Mouse (Mus musculus) embryo, embryonic 10.5 days (tissue): ENCODE measurements around the gene Gm21663.
"Not testable (repeated sequence)": the region's sequence is repeated elsewhere in the genome, so short reads cannot be mapped to it uniquely, and the experiment has no call there.

Source experiments
- DNase-seq: peaks from one replicate; pipeline ENCODE4 v3.0.0-alpha.2; 2015; ENCODE audit warnings: low spot score

Gm21663 gene

DNA sequence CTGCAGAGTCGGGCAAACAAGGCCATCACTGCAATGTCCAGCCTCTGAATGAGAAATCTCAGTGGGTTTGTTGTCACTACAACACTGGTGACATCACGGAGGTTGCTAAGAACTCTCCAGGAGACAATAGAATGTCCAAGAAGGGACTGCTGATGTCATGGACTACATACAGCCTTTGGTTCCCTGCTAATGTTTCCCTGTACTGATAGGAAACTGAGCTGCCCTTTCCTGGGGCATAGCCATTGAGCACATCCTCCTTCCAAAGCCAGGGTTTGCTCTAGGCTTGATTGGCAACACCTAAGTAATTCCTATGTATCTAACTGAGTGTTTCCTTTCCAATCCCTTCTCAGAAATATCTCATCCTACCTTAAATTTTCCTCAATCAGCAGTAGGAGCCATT is at the start of gene Gm21663:
Gm21663 (minus strand) TSS at position 101 of the 400 bp plus-strand sequence.
- DNase-seq: not testable (repeated sequence)

DNA sequence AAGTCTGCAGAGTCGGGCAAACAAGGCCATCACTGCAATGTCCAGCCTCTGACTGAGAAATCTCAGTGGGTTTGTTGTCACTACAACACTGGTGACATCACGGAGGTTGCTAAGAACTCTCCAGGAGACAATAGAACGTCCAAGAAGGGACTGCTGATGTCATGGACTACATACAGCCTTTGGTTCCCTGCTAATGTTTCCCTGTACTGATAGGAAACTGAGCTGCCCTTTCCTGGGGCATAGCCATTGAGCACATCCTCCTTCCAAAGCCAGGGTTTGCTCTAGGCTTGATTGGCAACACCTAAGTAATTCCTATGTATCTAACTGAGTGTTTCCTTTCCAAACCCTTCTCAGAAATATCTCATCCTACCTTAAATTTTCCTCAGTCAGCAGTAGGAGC is 46.4 kb upstream of the Gm21663 start, which contains the start of gene Gm21698:
Gm21698 (minus strand) TSS at position 101 of the 400 bp plus-strand sequence.
- not testable (repeated sequence) for DNase-seq

- not testable (repeated sequence) for DNase-seq
Observed at GRCm38 (mm10) chr5:25972563-25972962, 30.4 kb upstream of the Gm21663 start, which contains the start of gene Gm21680. Gene Gm21680, minus strand, starts transcription at chr5:25972663.

DNA sequence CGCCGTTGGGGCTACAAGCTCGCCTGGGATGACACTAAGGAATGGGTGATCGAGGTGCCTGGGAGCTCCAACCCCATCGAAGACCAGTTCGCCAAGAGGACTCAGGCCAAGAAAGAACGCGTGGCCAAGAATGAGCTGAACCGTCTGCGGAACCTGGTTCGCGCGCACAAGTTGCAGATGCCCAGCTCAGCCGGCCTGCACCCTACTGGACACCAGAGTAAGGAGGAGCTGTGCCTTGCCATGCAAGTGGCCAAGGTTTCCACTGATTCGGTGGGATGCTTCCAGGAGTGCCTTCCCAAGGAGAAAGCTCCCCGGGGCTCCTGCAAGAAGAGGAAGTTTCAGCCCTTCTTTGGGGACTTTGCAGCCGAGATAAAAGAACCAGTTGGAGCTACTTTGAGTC is 14.9 kb upstream of the Gm21663 start:
- DNase-seq: not testable (repeated sequence)

GRCm38 (mm10) chr5:25956611-25957010 is 14.4 kb upstream of the Gm21663 start:
- DNase-seq: not testable (repeated sequence)

DNA sequence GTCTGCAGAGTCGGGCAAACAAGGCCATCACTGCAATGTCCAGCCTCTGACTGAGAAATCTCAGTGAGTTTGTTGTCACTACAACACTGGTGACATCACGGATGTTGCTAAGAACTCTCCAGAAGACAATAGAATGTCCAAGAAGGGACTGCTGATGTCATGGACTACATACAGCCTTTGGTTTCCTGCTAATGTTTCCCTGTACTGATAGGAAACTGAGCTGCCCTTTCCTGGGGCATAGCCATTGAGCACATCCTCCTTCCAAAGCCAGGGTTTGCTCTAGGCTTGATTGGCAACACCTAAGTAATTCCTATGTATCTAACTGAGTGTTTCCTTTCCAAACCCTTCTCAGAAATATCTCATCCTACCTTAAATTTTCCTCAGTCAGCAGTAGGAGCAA is 12.1 kb upstream of the Gm21663 start, which contains the start of gene Gm21671:
Gm21671 (minus strand) TSS at position 101 of the 400 bp plus-strand sequence.
- DNase-seq: not testable (repeated sequence)

DNA sequence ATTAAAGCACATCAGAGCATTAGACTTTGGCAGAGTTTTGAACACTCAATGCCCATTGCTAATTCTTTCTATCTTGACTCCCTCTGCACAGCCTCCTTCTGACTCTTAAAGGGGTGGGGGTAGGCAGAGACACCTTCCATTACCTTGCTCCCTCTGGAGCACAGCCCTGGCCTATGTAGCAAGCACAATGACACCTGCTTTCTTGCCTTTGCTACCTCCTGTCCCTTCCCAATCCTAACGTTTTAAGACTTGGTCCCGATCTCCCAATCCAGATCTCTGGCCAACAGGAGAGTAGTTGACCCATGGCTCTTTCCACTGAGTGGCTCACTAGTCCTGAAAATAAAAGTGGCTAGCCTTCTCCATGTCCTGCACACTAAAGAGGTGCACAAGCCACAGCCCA is 3.2 kb upstream of the Gm21663 start:
- DNase-seq: not testable (repeated sequence)

GRCm38 (mm10) chr5:25891321-25891720 is 50.9 kb downstream of the Gm21663 start:
- no peak for DNase-seq

- no peak for DNase-seq
Observed at GRCm38 (mm10) chr5:25889746-25890382, 52.3 kb downstream of the Gm21663 start.

DNA sequence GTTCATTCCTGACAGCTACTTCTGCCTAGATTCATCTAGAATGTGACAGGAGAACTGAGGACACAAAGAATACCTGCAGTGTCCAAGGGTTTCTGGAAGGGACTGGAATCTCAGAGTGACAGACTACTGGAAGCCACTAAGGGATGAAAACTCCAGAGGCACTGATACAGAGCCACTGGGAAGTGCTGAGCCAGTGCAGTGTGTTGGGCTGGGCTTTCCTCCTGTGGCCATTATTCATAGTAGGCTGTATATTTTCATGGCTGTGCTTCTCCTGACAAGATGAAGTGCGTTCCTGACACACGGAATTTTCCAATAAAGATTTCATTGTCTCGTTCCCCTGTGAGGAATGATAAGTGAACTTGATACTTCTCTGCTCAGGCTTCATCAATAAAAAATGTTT is 55.5 kb downstream of the Gm21663 start:
- DNase-seq: no peak
